Mouse (Mus musculus): ENCODE data around the gene Nufip1. TPM values are rescaled to one million over a fixed set of nuclear protein-coding genes. Genes with fewer than 3 reads are reported as not detected.

Nufip1 gene
- total and polyA plus RNA-seq, 2 experiments from 2014 or later = 6.0 to 6.5 TPM

DNA sequence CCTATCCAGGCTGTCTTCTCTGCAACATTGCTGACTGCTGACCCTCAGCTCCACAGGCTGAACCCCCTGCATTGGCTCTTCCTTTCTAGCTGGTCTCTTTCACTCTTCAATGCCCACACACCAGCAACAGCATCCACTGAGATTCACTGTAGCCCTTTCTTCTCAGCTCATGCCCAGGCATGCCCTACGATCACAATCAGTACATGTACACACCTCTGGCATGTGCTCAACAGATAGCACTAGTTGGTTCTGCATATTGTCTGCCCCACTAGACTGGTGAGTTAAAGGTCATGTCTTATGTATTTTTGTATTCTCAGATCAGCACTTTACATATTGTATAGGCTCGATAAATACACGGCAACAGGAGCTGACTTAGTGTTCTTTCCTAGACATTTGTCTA is 26.5 kb upstream of the Nufip1 start:
- 45% methylated on average over 3 of the region's 3 CpGs for WGBS
- TF ChIP-seq EP300 (IDR thresholded peaks at IDR 0.05; ENCODE audit: low read depth) (no peak), CTCF (IDR thresholded peaks at IDR 0.05; ENCODE audit: low read depth) (no peak)
- no peak overlapping the region for H3K4me2 ChIP-seq (ENCODE audit: low read depth, low read length)
- no peak overlapping the region for H3K4me3 ChIP-seq (ENCODE audit: low read depth, low read length)
- peaks cover 4% of the 10 kb centered on the region; the same call in 1 of the 2 replicates for H3K4me1 ChIP-seq (ENCODE audit: control insufficient read depth, insufficient read depth)
- 0 out of 2 replicates have a peak overlapping the region, but pooled peaks have one; percentile 11 for H3K27ac ChIP-seq (ENCODE audit: low read depth)
- no peaks in the 10 kb centered on the region for H3K9me3 ChIP-seq (replicated peaks; ENCODE audit: control insufficient read depth, low read length)
- DNase-seq (ENCODE audit: low spot score) (no peak), ATAC-seq (ENCODE audit: insufficient read depth, low read depth) (no peak)
- H3K27me3 ChIP-seq (ENCODE audit: control insufficient read depth, insufficient read depth, low read length) = no peaks in the 10 kb centered on the region
- H3K9ac ChIP-seq (replicated peaks; ENCODE audit: low read depth, low read length) = no peak overlapping the region
- H3K36me3 ChIP-seq (replicated peaks; ENCODE audit: control insufficient read depth, insufficient read depth, low read length) = peaks cover 2% of the 10 kb centered on the region; the same call in 1 of the 2 replicates

DNA sequence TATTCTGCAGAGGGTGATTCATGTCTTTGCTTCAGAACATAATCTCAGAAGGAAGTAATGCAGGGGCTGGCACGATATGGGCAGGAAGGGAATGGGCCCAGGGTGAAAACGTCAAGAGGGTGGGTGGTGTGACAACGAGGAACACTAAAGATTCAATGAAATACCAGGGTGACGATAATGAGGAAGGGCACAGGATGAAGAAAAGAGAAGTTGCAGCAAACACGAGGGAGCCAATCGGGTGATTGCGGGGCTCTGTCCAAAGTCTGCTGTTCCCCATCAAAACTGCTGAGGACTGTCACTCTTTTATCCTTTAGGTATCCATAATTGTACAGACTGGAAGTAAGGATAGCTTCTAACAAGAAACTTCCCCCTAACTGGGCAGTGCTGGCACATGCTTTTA is 13.4 kb upstream of the Nufip1 start:
- ATAC-seq (ENCODE audit: insufficient read depth, low read depth) (no peak), DNase-seq (ENCODE audit: low spot score) (no peak)
- no peak overlapping the region for H3K27ac ChIP-seq (ENCODE audit: low read depth)
- H3K9ac ChIP-seq (replicated peaks; ENCODE audit: low read depth, low read length) = no peak overlapping the region
- TF ChIP-seq CTCF (IDR thresholded peaks at IDR 0.05; ENCODE audit: low read depth) (no peak), EP300 (IDR thresholded peaks at IDR 0.05; ENCODE audit: low read depth) (no peak)
- H3K4me2 ChIP-seq (ENCODE audit: low read depth, low read length) = no peak overlapping the region
- H3K27me3 ChIP-seq (ENCODE audit: control insufficient read depth, insufficient read depth, low read length) = no peaks in the 10 kb centered on the region
- H3K9me3 ChIP-seq (replicated peaks; ENCODE audit: control insufficient read depth, low read length) = no peaks in the 10 kb centered on the region
- 81% methylated on average over 7 of the region's 7 CpGs for WGBS
- H3K36me3 ChIP-seq (replicated peaks; ENCODE audit: control insufficient read depth, insufficient read depth, low read length) = peaks cover 69% of the 10 kb centered on the region
- no peaks in the 10 kb centered on the region for H3K4me1 ChIP-seq (ENCODE audit: control insufficient read depth, insufficient read depth)
- H3K4me3 ChIP-seq (ENCODE audit: low read depth, low read length) = no peak overlapping the region

DNA sequence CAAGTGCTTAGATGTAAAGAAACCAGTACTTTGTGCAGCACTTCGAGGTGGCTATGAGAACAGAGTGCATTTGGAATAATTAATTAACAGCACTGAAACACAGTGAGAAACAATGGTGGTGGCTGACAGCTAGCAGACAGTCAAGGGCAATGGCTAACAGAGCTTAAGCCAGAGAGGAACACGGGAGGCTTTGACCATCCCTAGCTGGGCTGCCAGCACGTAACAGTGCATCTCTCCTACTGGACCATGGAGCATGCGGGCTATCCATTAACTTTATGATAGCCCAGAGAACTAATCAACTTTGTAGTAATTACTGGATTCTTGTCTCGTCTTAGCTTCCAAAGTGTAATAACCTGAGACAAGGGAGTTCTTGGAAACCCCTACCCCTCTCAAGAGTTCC is 12.9 kb upstream of the Nufip1 start:
- H3K27me3 ChIP-seq (ENCODE audit: control insufficient read depth, insufficient read depth, low read length) = no peaks in the 10 kb centered on the region
- 87% methylated on average over 5 of the region's 5 CpGs for WGBS
- peaks cover 69% of the 10 kb centered on the region for H3K36me3 ChIP-seq (replicated peaks; ENCODE audit: control insufficient read depth, insufficient read depth, low read length)
- H3K4me1 ChIP-seq (ENCODE audit: control insufficient read depth, insufficient read depth) = no peaks in the 10 kb centered on the region
- no peak for TF ChIP-seq CTCF (IDR thresholded peaks at IDR 0.05; ENCODE audit: low read depth)
- no peak for TF ChIP-seq EP300 (IDR thresholded peaks at IDR 0.05; ENCODE audit: low read depth)
- H3K27ac ChIP-seq (ENCODE audit: low read depth) = no peak overlapping the region
- no peaks in the 10 kb centered on the region for H3K9me3 ChIP-seq (replicated peaks; ENCODE audit: control insufficient read depth, low read length)
- no peak for DNase-seq (ENCODE audit: low spot score)
- H3K4me2 ChIP-seq (ENCODE audit: low read depth, low read length) = no peak overlapping the region
- no peak overlapping the region for H3K4me3 ChIP-seq (ENCODE audit: low read depth, low read length)
- ATAC-seq (ENCODE audit: insufficient read depth, low read depth) = no peak
- no peak overlapping the region for H3K9ac ChIP-seq (replicated peaks; ENCODE audit: low read depth, low read length)

DNA sequence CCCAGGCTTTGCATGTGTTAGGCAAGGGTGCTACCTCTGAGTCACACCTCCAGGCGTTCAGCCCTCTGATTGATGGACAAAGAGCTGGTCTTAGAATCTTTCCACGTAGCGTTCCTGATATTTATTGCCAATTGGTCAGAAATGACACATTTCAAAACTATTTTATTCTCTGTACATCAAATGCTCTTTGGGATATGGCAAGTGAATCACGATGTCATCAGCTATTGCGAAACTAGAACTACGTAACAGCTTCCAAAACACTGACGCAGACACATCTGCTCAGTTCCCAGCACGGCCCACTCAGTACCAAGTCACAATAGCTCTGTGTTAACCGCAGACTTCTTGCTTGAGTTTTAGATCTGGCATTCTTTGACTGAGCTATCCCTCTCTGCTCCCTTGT is 11.1 kb upstream of the Nufip1 start:
- H3K4me2 ChIP-seq (ENCODE audit: low read depth, low read length) = no peak overlapping the region
- no peak overlapping the region for H3K4me3 ChIP-seq (ENCODE audit: low read depth, low read length)
- H3K36me3 ChIP-seq (replicated peaks; ENCODE audit: control insufficient read depth, insufficient read depth, low read length) = peaks cover 65% of the 10 kb centered on the region

DNA sequence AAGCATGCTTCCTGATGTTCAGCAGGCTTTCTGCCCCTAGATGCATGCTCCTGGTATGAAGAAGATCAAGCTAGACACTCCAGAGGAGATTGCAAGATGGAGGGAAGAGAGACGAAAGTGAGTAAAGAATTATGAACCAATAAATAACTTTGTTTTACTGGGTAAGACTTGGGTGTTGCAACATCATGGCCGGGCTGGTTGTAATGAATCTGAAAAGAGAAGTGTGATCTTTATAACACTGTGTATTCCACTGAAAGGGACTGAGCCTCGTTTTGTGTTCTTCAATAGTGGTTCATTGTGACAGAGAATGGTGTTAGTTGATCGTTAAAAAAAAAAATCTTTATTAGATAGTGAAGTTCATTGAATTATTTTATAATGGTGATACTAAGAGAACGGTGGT is 5.1 kb downstream of the Nufip1 start:
- DNase-seq (ENCODE audit: low spot score) (no peak), ATAC-seq (ENCODE audit: insufficient read depth, low read depth) (no peak)
- Histone ChIP-seq H3K9ac (replicated peaks; ENCODE audit: low read depth, low read length) (no peak overlapping the region), H3K27me3 (ENCODE audit: control insufficient read depth, insufficient read depth, low read length) (no peaks in the 10 kb centered on the region), H3K4me3 (ENCODE audit: low read depth, low read length) (no peak overlapping the region), H3K36me3 (replicated peaks; ENCODE audit: control insufficient read depth, insufficient read depth, low read length) (peaks cover 64% of the 10 kb centered on the region), H3K9me3 (replicated peaks; ENCODE audit: control insufficient read depth, low read length) (no peaks in the 10 kb centered on the region), H3K4me2 (ENCODE audit: low read depth, low read length) (no peak overlapping the region), H3K4me1 (ENCODE audit: control insufficient read depth, insufficient read depth) (peaks cover 6% of the 10 kb centered on the region), H3K27ac (ENCODE audit: low read depth) (no peak overlapping the region)
- WGBS = 87% methylated on average over 5 of the region's 5 CpGs
- TF ChIP-seq EP300 (IDR thresholded peaks at IDR 0.05; ENCODE audit: low read depth) (no peak), CTCF (IDR thresholded peaks at IDR 0.05; ENCODE audit: low read depth) (no peak)

More for the DNA sequence above, 11.1 kb upstream of the Nufip1 start:
- Histone ChIP-seq H3K9me3 (replicated peaks; ENCODE audit: control insufficient read depth, low read length) (no peaks in the 10 kb centered on the region), H3K9ac (replicated peaks; ENCODE audit: low read depth, low read length) (no peak overlapping the region), H3K27me3 (ENCODE audit: control insufficient read depth, insufficient read depth, low read length) (no peaks in the 10 kb centered on the region), H3K4me1 (ENCODE audit: control insufficient read depth, insufficient read depth) (no peaks in the 10 kb centered on the region), H3K27ac (ENCODE audit: low read depth) (no peak overlapping the region)
- no peak for DNase-seq (ENCODE audit: low spot score)
- no peak for ATAC-seq (ENCODE audit: insufficient read depth, low read depth)
- TF ChIP-seq CTCF (IDR thresholded peaks at IDR 0.05; ENCODE audit: low read depth) = no peak
- no peak for TF ChIP-seq EP300 (IDR thresholded peaks at IDR 0.05; ENCODE audit: low read depth)
- 88% methylated on average over 9 of the region's 9 CpGs for WGBS

DNA sequence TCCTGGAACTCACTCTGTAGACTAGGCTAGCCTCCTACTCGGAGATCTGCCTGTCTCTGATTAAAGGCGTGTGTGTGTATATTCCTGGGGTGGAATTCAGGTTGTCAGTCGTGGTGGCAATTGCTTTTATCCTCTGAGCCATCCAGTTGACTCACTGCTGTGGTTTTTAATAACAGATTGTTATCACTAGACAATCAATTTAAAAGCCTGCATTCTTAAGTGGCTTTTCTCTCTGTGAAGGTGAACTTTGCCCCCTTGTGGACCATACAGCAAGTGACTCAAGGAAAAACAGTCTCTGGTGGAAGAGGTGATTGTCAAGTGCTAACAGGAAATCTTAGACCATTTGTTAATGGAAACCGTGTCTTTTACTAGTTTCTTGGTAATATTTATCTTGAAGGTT is 8.3 kb downstream of the Nufip1 start:
- 69% methylated on average over 4 of the region's 4 CpGs for WGBS
- H3K4me1 ChIP-seq (ENCODE audit: control insufficient read depth, insufficient read depth) = 0 out of 2 replicates have a peak, but pooled peaks cover 6% of the 10 kb centered on the region
- no peak overlapping the region for H3K27ac ChIP-seq (ENCODE audit: low read depth)
- H3K4me3 ChIP-seq (ENCODE audit: low read depth, low read length) = no peak overlapping the region
- ATAC-seq (ENCODE audit: insufficient read depth, low read depth) (no peak), DNase-seq (ENCODE audit: low spot score) (no peak)
- no peak for TF ChIP-seq EP300 (IDR thresholded peaks at IDR 0.05; ENCODE audit: low read depth)
- peak; percentile 24; the same call in 1 of the 2 replicates for TF ChIP-seq CTCF (IDR thresholded peaks at IDR 0.05; ENCODE audit: low read depth)
- H3K9ac ChIP-seq (replicated peaks; ENCODE audit: low read depth, low read length) = no peak overlapping the region
- H3K9me3 ChIP-seq (replicated peaks; ENCODE audit: control insufficient read depth, low read length) = no peaks in the 10 kb centered on the region
- H3K36me3 ChIP-seq (replicated peaks; ENCODE audit: control insufficient read depth, insufficient read depth, low read length) = peaks cover 68% of the 10 kb centered on the region
- no peak overlapping the region for H3K4me2 ChIP-seq (ENCODE audit: low read depth, low read length)
- H3K27me3 ChIP-seq (ENCODE audit: control insufficient read depth, insufficient read depth, low read length) = no peaks in the 10 kb centered on the region

Measured in heart, postnatal 0 days (tissue).